Mouse (Mus musculus) testis, adult 2 months (tissue): ENCODE results near the gene Ifne. TPM values are rescaled to one million over a fixed set of nuclear protein-coding genes. Genes with fewer than 3 reads are reported as not detected.
"Not testable (repeated sequence)": the region's sequence is repeated elsewhere in the genome, so short reads cannot be mapped to it uniquely, and the experiment has no call there.

Experiments used
- H3K27ac ChIP-seq: fragments of 200-500 bp; 2 replicates; pipeline ENCODE4 v1.5.1; 2012; ENCODE audit warnings: low read depth, low read length; ENCODE audit not compliant: control insufficient read depth, insufficient read depth
- H3K27me3 ChIP-seq: fragments of 200-500 bp; 2 replicates; pipeline ENCODE4 v1.6.1; 2012; ENCODE audit warnings: mild to moderate bottlenecking, low read length, moderate library complexity; ENCODE audit not compliant: control insufficient read depth, insufficient read depth
- H3K36me3 ChIP-seq: fragments of 200-500 bp; 2 replicates; pipeline ENCODE4 v1.6.1; 2012; ENCODE audit warnings: mild to moderate bottlenecking, low read length; ENCODE audit not compliant: control insufficient read depth, insufficient read depth
- H3K4me1 ChIP-seq: fragments of 200-500 bp; 2 replicates; pipeline ENCODE4 v1.6.1; 2012; ENCODE audit warnings: low read length; ENCODE audit not compliant: control insufficient read depth, insufficient read depth
- H3K4me3 ChIP-seq: fragments of 200-500 bp; 2 replicates; pipeline ENCODE4 v1.5.1; 2012; ENCODE audit warnings: low read depth, mild to moderate bottlenecking, low read length, moderate library complexity, mixed read lengths; ENCODE audit not compliant: control insufficient read depth
- CTCF ChIP-seq: fragments of 200-500 bp; IDR thresholded peaks from 2 replicates; pipeline ENCODE4 v1.5.1; 2012; ENCODE audit warnings: low read depth, mild to moderate bottlenecking, inconsistent platforms, low read length, moderate library complexity; ENCODE audit not compliant: control insufficient read depth, insufficient read depth, insufficient replicate concordance
- POLR2A ChIP-seq: fragments of 200-500 bp; IDR thresholded peaks from 2 replicates; pipeline ENCODE4 v1.6.1; 2012; ENCODE audit warnings: low read depth, mild to moderate bottlenecking, inconsistent platforms, low read length, moderate library complexity; ENCODE audit not compliant: control insufficient read depth
- polyA plus RNA-seq: library from polyadenylated mRNA; depleted of rRNA; stranded (reverse); fragments of >200 nt; gene quantifications from 2 replicates; pipeline ENCODE4 v1.2.3, GENCODE M21; 2012; rRNA removed

The Ifne gene
- polyA plus RNA-seq, 1 experiment, result not detected

DNA sequence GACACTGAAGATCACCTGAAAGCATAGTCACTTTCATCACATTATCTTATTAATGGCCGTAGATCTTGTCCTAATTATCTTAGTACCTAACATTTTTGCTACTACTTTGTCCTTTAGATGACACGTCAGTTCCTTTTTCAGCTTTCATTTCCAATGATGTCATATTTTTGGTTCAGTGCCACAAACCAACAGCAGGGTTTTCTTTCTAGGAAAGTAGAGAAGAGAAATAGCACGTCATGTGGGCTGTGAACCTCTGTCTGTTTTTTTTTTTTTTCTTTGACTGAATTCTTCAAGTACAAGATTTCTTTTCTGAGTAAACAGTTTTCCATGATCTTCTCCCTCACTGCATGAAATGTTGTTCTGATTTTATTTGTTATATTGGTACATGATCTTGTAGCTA, 39.9 kb downstream of the Ifne start:
- H3K36me3 ChIP-seq, result no peaks in the 10 kb centered on the region
- no peak overlapping the region for H3K4me3 ChIP-seq
- no peak for TF ChIP-seq CTCF
- no peak for TF ChIP-seq POLR2A
- no peaks in the 10 kb centered on the region for H3K27me3 ChIP-seq
- H3K4me1 ChIP-seq, result no peaks in the 10 kb centered on the region
- no peak overlapping the region for H3K27ac ChIP-seq

DNA sequence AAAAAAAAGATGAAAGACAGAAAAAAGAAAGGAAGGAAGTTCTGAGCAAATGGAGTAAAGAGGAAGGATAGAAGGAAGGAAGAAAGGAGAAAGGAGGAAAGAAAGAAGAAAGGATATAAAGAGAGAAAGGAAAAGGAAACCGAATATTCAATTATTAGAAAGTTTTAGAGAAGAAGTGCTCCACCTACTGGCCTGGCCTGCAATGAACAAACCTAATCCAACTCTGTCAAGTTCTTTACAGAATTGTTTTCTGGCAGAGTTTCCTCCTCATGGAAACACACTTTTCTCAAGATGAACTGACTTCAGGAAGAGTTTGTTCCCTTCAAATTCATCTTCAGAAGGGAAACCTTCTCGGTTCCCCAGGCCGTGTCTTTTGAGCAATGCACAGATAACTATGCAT, 41.2 kb downstream of the Ifne start:
- Histone ChIP-seq H3K36me3 (no peaks in the 10 kb centered on the region), H3K4me3 (no peak overlapping the region), H3K4me1 (no peaks in the 10 kb centered on the region), H3K27ac (no peak overlapping the region), H3K27me3 (no peaks in the 10 kb centered on the region)
- TF ChIP-seq POLR2A, result no peak
- TF ChIP-seq CTCF, result no peak

DNA sequence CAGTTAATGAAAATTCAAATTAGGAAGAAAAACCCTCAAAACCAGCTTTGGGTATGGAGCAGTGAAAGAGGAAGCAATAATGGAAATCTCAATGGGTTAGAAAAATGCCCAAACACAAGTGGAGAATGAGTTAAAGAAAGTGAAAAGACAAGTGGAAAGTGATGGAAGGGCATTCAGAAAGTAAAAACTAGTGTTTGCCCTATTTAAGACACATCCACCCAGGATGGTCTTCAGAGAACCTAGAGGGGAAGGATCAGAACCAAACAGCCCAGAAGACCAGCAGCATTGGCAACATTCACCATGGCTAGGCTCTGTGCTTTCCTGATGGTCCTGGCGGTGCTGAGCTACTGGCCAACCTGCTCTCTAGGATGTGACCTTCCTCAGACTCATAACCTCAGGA, 44.8 kb downstream of the Ifne start, which contains the start of gene Ifna5:
Ifna5 (plus strand) TSS at position 301 of the 400 bp plus-strand sequence.
- not testable (repeated sequence) for H3K36me3 ChIP-seq, H3K27me3 ChIP-seq, H3K4me3 ChIP-seq, H3K27ac ChIP-seq, H3K4me1 ChIP-seq

DNA sequence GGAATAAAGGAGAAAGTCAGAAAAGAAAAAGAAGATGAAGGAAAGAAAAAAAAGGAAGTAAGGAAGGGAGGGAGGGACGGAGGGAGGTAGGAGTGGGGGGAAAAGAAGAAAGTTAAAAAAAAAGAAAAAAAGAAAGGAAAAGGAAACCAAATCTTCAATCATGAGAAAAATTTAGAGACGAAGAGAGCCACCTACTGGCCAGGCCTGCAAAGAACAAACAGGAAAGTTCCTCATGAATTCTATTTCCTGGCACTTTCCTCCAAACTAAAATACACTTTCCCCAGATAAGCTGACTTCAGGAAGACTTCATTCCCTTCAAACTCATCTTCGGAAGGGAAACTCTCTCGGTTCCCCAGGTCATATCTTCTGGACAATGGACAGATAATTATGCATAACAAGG, 49.5 kb downstream of the Ifne start:
- no peak for TF ChIP-seq CTCF
- no peak for TF ChIP-seq POLR2A
- Histone ChIP-seq H3K4me1 (no peaks in the 10 kb centered on the region), H3K27me3 (no peaks in the 10 kb centered on the region), H3K36me3 (no peaks in the 10 kb centered on the region), H3K4me3 (no peak overlapping the region), H3K27ac (no peak overlapping the region)

Other genes with a start within 250 kb of the Ifne start
- gene C87499, start 245.8 kb downstream of the Ifne start, polyA plus RNA-seq, result not detected in 2 replicates
- not detected in 2 replicates for gene Ifna13, start 235.7 kb downstream of the Ifne start, polyA plus RNA-seq
- not detected in 2 replicates for gene Ifna16, start 203.3 kb downstream of the Ifne start, polyA plus RNA-seq
- gene Ifna2, start 196.3 kb downstream of the Ifne start, polyA plus RNA-seq, result not detected in 2 replicates
- 0.38 and 0.62 TPM in 2 replicates for gene Ifnab, start 188.8 kb downstream of the Ifne start, polyA plus RNA-seq
- gene Gm26566, start 158.4 kb downstream of the Ifne start, polyA plus RNA-seq, result 1.1 and 1.7 TPM in 2 replicates
- 5.4 TPM in 2 replicates for gene Klhl9, start 157.7 kb downstream of the Ifne start, polyA plus RNA-seq
- not detected in 2 replicates for gene Gm13271, start 125.3 kb downstream of the Ifne start, polyA plus RNA-seq
- gene Gm13283, start 120.1 kb downstream of the Ifne start, polyA plus RNA-seq, result not detected in 2 replicates
- not detected in 2 replicates for gene Gm13290, start 106.4 kb downstream of the Ifne start, polyA plus RNA-seq
- gene Gm13289, start 103.3 kb downstream of the Ifne start, polyA plus RNA-seq, result not detected in 2 replicates
- not detected in 2 replicates for gene Gm13272, start 100.4 kb downstream of the Ifne start, polyA plus RNA-seq
- not detected in 2 replicates for gene Ifnz, start 98.1 kb downstream of the Ifne start, polyA plus RNA-seq
- not detected in 2 replicates for gene Gm13276, start 94.5 kb downstream of the Ifne start, polyA plus RNA-seq
- gene Gm13277, start 91.6 kb downstream of the Ifne start, polyA plus RNA-seq, result not detected in 2 replicates
- gene Gm13278, start 88.7 kb downstream of the Ifne start, polyA plus RNA-seq, result not detected in 2 replicates
- gene Gm13275, start 85.7 kb downstream of the Ifne start, polyA plus RNA-seq, result not detected in 2 replicates
- not detected in 2 replicates for gene Gm13279, start 82.8 kb downstream of the Ifne start, polyA plus RNA-seq
- gene Gm13285, start 80.5 kb downstream of the Ifne start, polyA plus RNA-seq, result not detected in 2 replicates
- gene Gm13287, start 76.9 kb downstream of the Ifne start, polyA plus RNA-seq, result not detected in 2 replicates
- not detected in 2 replicates for gene Gm13288, start 74.7 kb downstream of the Ifne start, polyA plus RNA-seq
- not detected in 2 replicates for gene Ifna7, start 64.0 kb downstream of the Ifne start, polyA plus RNA-seq
- not detected in 2 replicates for gene Ifna11, start 60.2 kb downstream of the Ifne start, polyA plus RNA-seq
- not detected in 2 replicates for gene Ifna6, start 52.8 kb downstream of the Ifne start, polyA plus RNA-seq
- not detected in 2 replicates for gene Ifna5, start 44.7 kb downstream of the Ifne start, polyA plus RNA-seq
- not detected in 2 replicates for gene Ifna4, start 38.3 kb downstream of the Ifne start, polyA plus RNA-seq
- gene Ifna1, start 30.1 kb downstream of the Ifne start, polyA plus RNA-seq, result not detected in 2 replicates